Mouse (Mus musculus) G1E (cell line): Measurements from ENCODE around the gene Fam171a2. TPM values are rescaled to one million over a fixed set of nuclear protein-coding genes. Genes with fewer than 3 reads are reported as not detected.

ENCODE experiments used
- ATAC-seq: 2 replicates; pipeline ENCODE4 v1.8.0; 2016; ENCODE audit warnings: mild to moderate bottlenecking; ENCODE audit not compliant: insufficient number of reproducible peaks, poor library complexity, low FRiP score, severe bottlenecking; ENCODE audit errors: extremely low read depth
- DNase-seq: peaks from one replicate; pipeline ENCODE4 v3.0.0; 2012; ENCODE audit warnings: low spot score
- H3K27me3 ChIP-seq: 2 replicates; pipeline ENCODE4 v1.6.1; 2012; ENCODE audit warnings: mild to moderate bottlenecking, low read length, inconsistent platforms; ENCODE audit not compliant: insufficient read depth
- H3K36me3 ChIP-seq: replicated peaks from 2 replicates; pipeline ENCODE3; 2012; ENCODE audit warnings: mild to moderate bottlenecking, inconsistent platforms
- H3K4me1 ChIP-seq: 2 replicates; pipeline ENCODE4 v1.6.1; 2012; ENCODE audit warnings: low read depth, low read length, inconsistent platforms, mixed read lengths; ENCODE audit not compliant: insufficient read depth
- H3K4me3 ChIP-seq: 2 replicates; pipeline ENCODE4 v1.5.1; 2012; ENCODE audit warnings: low read depth, mild to moderate bottlenecking, inconsistent platforms, low read length, moderate library complexity, mixed read lengths
- H3K9me3 ChIP-seq: replicated peaks from 2 replicates; pipeline ENCODE4 v1.6.1; 2012; ENCODE audit warnings: inconsistent platforms
- CTCF ChIP-seq: IDR thresholded peaks from 2 replicates; pipeline ENCODE4 v1.5.1; 2012; ENCODE audit warnings: low read depth, low read length, inconsistent platforms, mixed read lengths
- GATA1 ChIP-seq: IDR thresholded peaks from 2 replicates; pipeline ENCODE4 v1.6.1; 2012; ENCODE audit warnings: borderline replicate concordance, low read length, inconsistent platforms, mixed read lengths
- GATA2 ChIP-seq: IDR thresholded peaks from 2 replicates; pipeline ENCODE4 v1.6.1; 2012; ENCODE audit warnings: low read depth, low read length, inconsistent platforms, borderline replicate concordance
- POLR2AphosphoS5 ChIP-seq: IDR thresholded peaks from 2 replicates; pipeline ENCODE4 v1.6.1; 2012; ENCODE audit warnings: low read depth, low read length, inconsistent platforms; ENCODE audit not compliant: insufficient replicate concordance
- TAL1 ChIP-seq: conservative IDR thresholded peaks from 2 replicates; pipeline ENCODE4 v1.6.1; 2012; ENCODE audit warnings: low read depth, low read length, inconsistent platforms, mixed read lengths
- polyA plus RNA-seq: library from polyadenylated mRNA; stranded (reverse); fragments of >175 nt; gene quantifications from 2 replicates; pipeline ENCODE4 v1.2.3, GENCODE M21; 2012
- total RNA-seq, 2 experiments: library from RNA; stranded (forward) in 1 of 2; stranded (reverse) in 1 of 2; fragments of 200-1000 nt in 1 of 2; fragments of >200 nt in 1 of 2; fragmentation: Nextera tagmentation in 1 of 2; gene quantifications; 2 replicates each; pipeline ENCODE4 v1.2.3; 2014 to 2017

Gene Fam171a2
- total and polyA plus RNA-seq, 3 experiments: 0.05 to 0.16 TPM; not detected in 1

DNA sequence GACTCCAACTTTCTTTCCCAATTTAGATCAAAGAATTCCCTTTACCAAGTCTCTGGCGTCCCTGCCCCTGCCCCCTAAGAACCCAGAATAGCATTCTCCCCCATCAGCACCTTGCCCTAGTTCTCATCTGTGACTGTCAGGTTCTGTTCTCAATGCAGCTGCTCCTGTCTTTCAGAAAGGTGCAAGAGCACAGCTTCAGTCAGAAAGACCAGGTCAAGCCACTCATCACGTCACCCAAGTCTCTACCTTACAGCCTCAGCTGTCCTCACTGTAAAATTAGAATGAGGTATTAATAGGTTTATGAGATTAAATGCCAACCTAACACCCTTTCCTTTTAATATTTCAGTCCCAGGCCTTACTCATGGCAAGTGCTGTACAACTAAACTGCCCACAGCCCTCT lies 45.8 kb upstream of the Fam171a2 start:
- Histone ChIP-seq H3K4me1 (peaks cover 19% of the 10 kb centered on the region), H3K36me3 (peaks cover 65% of the 10 kb centered on the region)
- ATAC-seq: no peak

DNA sequence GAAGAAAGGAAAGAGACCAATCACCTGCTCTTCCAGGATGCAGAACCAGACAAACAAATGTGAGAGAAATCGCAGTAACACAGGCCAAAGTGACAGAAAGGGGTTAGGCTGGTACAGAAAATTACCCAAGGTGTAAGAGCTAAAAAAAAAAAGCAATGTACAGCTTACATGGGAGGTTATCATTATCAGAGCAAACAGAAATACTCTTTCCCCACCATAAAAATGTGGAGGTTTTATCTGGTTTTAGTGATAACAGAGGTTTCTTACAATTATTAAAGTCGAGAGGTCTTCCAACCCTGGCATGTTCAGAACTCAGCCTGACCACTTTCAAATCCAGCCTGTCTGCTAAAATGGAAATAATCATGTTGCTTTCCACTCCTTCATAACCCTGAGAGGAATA lies 40.4 kb upstream of the Fam171a2 start:
- H3K4me3 ChIP-seq: no peak overlapping the region
- ATAC-seq: no peak
- no peak for DNase-seq
- peaks cover 55% of the 10 kb centered on the region for H3K36me3 ChIP-seq
- H3K27me3 ChIP-seq: no peaks in the 10 kb centered on the region
- no peaks in the 10 kb centered on the region for H3K9me3 ChIP-seq
- H3K4me1 ChIP-seq: peaks cover 29% of the 10 kb centered on the region
- TF ChIP-seq GATA2 (no peak), POLR2AphosphoS5 (no peak), TAL1 (peak; percentile 69), GATA1 (no peak), CTCF (no peak)

More for the DNA sequence above, 45.8 kb upstream of the Fam171a2 start:
- Histone ChIP-seq H3K4me3 (no peak overlapping the region), H3K27me3 (no peaks in the 10 kb centered on the region), H3K9me3 (no peaks in the 10 kb centered on the region)
- TF ChIP-seq CTCF (no peak), GATA2 (no peak), TAL1 (no peak), GATA1 (no peak), POLR2AphosphoS5 (no peak)
- no peak for DNase-seq

DNA sequence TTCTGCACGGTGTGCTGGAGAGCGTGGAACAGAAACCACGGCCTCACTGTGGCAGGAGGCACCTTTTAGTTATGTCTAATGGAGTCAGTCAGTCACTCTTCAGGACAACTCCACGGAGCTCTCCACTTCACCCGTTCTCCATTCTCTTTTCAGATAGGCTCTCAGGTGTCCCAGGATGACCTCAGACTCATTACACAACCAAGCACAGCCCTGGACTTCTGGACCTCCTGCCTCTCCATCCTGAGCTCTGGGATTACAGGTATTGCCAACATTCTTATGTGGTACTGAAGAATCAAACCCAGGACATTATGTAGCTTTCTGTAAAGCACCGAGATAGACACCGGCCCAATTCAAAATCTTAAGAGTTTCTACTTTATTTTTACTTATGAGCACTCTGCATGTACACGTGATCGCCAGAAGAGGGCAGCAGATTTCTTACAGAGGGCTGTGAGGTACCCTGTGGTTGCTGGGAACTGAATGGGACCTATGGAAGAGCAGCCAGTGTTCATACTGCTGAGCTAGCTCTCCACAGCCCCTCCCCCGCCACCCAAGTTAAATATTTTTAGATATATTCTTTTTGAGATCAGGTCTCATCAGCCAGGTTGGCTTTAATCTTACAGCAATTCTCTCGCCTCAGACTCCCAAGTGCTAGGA lies 39.4 kb upstream of the Fam171a2 start:
- TF ChIP-seq CTCF (peak; percentile 34; the same call in 1 of the 2 replicates), TAL1 (no peak)
- DNase-seq (no peak), ATAC-seq (no peak)
- Histone ChIP-seq H3K27me3 (no peaks in the 10 kb centered on the region), H3K9me3 (no peaks in the 10 kb centered on the region), H3K4me1 (peaks cover 29% of the 10 kb centered on the region), H3K4me3 (no peak overlapping the region), H3K36me3 (peaks cover 57% of the 10 kb centered on the region)

DNA sequence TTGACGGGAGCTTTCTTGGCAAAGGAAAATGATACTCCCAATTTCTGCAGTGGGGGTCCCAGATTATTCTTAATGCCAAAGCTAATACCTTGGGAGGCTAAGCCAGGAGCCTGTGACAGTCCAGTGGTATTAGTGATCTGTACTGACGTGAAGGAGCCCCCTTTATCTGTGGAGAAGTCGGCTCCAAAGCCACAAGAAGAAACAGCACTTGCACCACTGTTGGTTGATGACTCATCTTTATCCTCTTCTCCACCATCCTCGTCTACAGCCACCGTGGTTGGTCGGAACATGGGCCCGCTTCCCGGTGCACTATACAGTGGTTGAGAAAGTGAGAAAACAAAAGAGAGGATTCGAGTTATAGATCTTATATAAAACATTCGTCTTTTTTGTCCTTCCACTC lies 34.3 kb upstream of the Fam171a2 start:
- Histone ChIP-seq H3K27me3 (no peaks in the 10 kb centered on the region), H3K36me3 (peaks cover 84% of the 10 kb centered on the region), H3K4me3 (no peak overlapping the region), H3K9me3 (no peaks in the 10 kb centered on the region), H3K4me1 (peaks cover 3% of the 10 kb centered on the region; the same call in 1 of the 2 replicates)
- no peak for ATAC-seq
- no peak for TF ChIP-seq CTCF
- DNase-seq: no peak

DNA sequence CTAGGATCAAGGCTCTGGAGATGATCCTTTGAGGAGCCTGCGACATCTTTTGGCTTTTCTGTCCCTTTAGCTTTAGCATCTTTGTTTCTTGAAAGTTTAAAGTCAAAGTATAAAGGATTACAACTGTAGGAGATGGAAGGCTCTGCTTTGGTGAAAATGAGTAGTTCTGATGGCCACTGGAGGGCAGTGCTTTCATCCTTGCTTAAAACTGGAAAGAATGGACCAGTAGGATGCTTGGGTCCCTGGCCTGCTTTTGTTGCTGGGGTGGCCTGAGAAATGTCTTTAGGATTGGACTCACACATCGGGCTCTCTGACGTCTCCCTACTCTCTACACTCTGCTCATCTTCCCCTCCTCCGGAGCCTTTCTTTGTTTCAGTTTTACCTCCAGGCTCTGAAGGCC lies 33.4 kb upstream of the Fam171a2 start:
- Histone ChIP-seq H3K9me3 (no peaks in the 10 kb centered on the region), H3K4me1 (no peaks in the 10 kb centered on the region), H3K27me3 (no peaks in the 10 kb centered on the region), H3K4me3 (no peak overlapping the region), H3K36me3 (peaks cover 83% of the 10 kb centered on the region)
- no peak for DNase-seq
- TF ChIP-seq TAL1 (no peak), GATA2 (no peak), GATA1 (no peak), POLR2AphosphoS5 (no peak), CTCF (no peak)
- ATAC-seq: no peak

DNA sequence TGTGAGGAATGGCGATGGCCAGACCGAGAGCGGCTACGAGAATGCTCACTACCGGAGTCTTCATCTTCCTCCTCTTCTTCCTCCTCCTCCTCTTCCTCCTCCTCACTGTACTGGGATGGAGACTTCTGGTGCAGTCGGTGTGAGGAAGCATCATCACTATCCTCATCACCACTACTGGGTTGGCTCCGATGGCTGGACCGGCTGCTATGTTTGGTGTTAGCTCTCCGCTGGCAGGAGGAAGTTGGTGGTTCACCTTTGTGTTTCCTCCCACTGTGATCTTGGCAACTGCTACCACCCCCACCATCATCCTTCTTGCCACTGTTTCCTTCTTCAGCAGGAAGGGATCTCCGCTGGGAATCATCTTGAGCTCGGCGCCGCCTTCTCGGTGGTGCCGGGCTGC lies 32.6 kb upstream of the Fam171a2 start:
- Histone ChIP-seq H3K27me3 (no peaks in the 10 kb centered on the region), H3K36me3 (peaks cover 82% of the 10 kb centered on the region), H3K9me3 (no peaks in the 10 kb centered on the region), H3K4me1 (no peaks in the 10 kb centered on the region), H3K4me3 (no peak overlapping the region)
- TF ChIP-seq CTCF: no peak
- no peak for TF ChIP-seq POLR2AphosphoS5
- no peak for TF ChIP-seq GATA2
- TF ChIP-seq TAL1: no peak
- no peak for TF ChIP-seq GATA1
- ATAC-seq: no peak
- DNase-seq: no peak

DNA sequence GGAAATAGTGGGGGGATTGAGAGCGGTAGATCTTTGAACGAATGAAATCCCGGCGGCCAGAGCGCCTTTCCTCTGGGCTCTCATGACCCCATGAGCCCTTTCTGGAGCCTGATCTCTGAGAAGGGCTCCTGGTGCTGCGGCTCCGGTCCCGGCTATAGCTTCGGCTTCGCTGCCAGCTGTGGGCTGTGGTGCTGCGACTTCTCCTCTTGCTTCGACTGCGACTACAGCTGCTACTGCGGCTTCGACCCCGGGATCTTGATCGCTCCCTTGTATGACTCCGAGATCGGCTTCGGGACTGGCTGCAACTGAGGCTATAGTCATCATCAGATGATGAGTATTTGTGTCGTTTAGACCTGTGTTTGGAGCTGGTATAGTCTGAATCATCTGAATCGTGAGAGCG lies 32.1 kb upstream of the Fam171a2 start:
- TF ChIP-seq TAL1 (no peak), CTCF (no peak), POLR2AphosphoS5 (no peak), GATA1 (no peak), GATA2 (no peak)
- DNase-seq (no peak), ATAC-seq (no peak)
- Histone ChIP-seq H3K27me3 (no peaks in the 10 kb centered on the region), H3K36me3 (peaks cover 81% of the 10 kb centered on the region), H3K9me3 (no peaks in the 10 kb centered on the region), H3K4me1 (no peaks in the 10 kb centered on the region), H3K4me3 (no peak overlapping the region)
